12 mouse cellular contexts compared by ENCODE assay signal in genomic region chr11:79076484-79076883, GRCm38 (mm10).
DNase-seq lines count a peak whose midpoint lies in the region; ATAC-seq and TF ChIP-seq lines count a peak whose summit lies in the region.
"Had no signal": no experiment of that assay in that cellular context is flagged by ENCODE, and none has a peak within 500 bp of the region (broad histone marks: within the 10 kb centered on the region; RNA-seq: fewer than 3 reads in every experiment).

No protein-coding gene starts in this region.

- peak; percentile 98 for ATAC-seq in CD4-positive, CD25-positive, alpha-beta regulatory T cell, adult 4 months
- peak; percentile 92 for ATAC-seq in neutrophil, adult 5-6 weeks (ENCODE audit: extremely low read depth, insufficient number of reproducible peaks, low FRiP score, poor library complexity, severe bottlenecking)

- H3K4me3 ChIP-seq in kidney, adult 2 months (ENCODE audit: insufficient read depth, low read depth, low read length): no peak overlapping the region
- H3K4me3 ChIP-seq: embryonic facial prominence, embryonic 15.5 days; limb, embryonic 15.5 days had no signal

- peaks cover 5% of the 10 kb centered on the region; the same call in 1 of the 2 replicates for H3K4me1 ChIP-seq in kidney, adult 2 months (ENCODE audit: control insufficient read depth, insufficient read depth, low read length)

- no peaks in the 10 kb centered on the region for H3K36me3 ChIP-seq in kidney, adult 2 months (ENCODE audit: control insufficient read depth, insufficient read depth, low read length)

- no peak for TF ChIP-seq POLR2A in kidney, adult 2 months (IDR thresholded peaks at IDR 0.05; ENCODE audit: low read depth, low read length)

- DNase-seq in 3134 (ENCODE audit: extremely low read depth, insufficient read length, low spot score) (peak; percentile 74), liver (peak; percentile 50)
- DNase-seq in neural tube, embryonic 10.5 days (ENCODE audit: extremely low spot score, low spot score): no peak
- no peak for DNase-seq in urinary bladder, postnatal 14 days (ENCODE audit: low spot score)
- DNase-seq in layer of hippocampus, adult 11-12 months (ENCODE audit: low spot score): no peak
- no peak for DNase-seq in kidney, adult 2 months
- DNase-seq: gastrocnemius, postnatal 14 days; kidney, adult 11 months had no signal

- 78% methylated on average over 12 of the region's 12 CpGs for WGBS in kidney, adult 2 months

- no peaks in the 10 kb centered on the region for H3K27me3 ChIP-seq in kidney, adult 2 months (replicated peaks; ENCODE audit: control insufficient read depth, insufficient read depth, low read length)
- H3K27me3 ChIP-seq: embryonic facial prominence, embryonic 15.5 days; limb, embryonic 15.5 days had no signal

- H3K27ac ChIP-seq in kidney, adult 2 months (ENCODE audit: insufficient read depth, low read depth, low read length): no peak overlapping the region
- H3K27ac ChIP-seq: embryonic facial prominence, embryonic 15.5 days; limb, embryonic 15.5 days had no signal

- no peak for TF ChIP-seq CTCF in kidney, adult 2 months (conservative IDR thresholded peaks at IDR 0.05; ENCODE audit: insufficient read depth, insufficient read length, low read depth, low read length)

Comparison
In these comparisons a context has a peak if more than half of its experiments do, and no peak if none do; other contexts are left out.
1. DNase-seq: peak in 3134 (single experiment) and liver (single experiment); none in neural tube, embryonic 10.5 days (single experiment), urinary bladder, postnatal 14 days (single experiment), layer of hippocampus, adult 11-12 months (single experiment) and kidney, adult 2 months (single experiment).